Mouse (Mus musculus) midbrain, embryonic 13.5 days (tissue): ENCODE data around the gene Rnf31. TPM values are rescaled to one million over a fixed set of nuclear protein-coding genes. Genes with fewer than 3 reads are reported as not detected.
A peak's percentile ranks its signal among the peaks of the same experiment; 100 is the strongest.

ENCODE experiments used
- ATAC-seq: fragments of 200-750 bp; cut with Nextera tagmentation; 2 replicates; pipeline ENCODE4 v1.8.0; 2017; ENCODE audit warnings: mild to moderate bottlenecking, moderate TSS enrichment, moderate library complexity
- H3K27ac ChIP-seq: fragments of 300-500 bp; sonication (generic); 2 replicates; pipeline ENCODE4 v1.5.1; 2015; ENCODE audit warnings: inconsistent platforms, mild to moderate bottlenecking, moderate library complexity
- H3K27me3 ChIP-seq: fragments of 300-500 bp; sonication (generic); 2 replicates; pipeline ENCODE4 v1.6.1; 2015; ENCODE audit warnings: mild to moderate bottlenecking, inconsistent platforms
- H3K36me3 ChIP-seq: fragments of 300-500 bp; sonication (generic); 2 replicates; pipeline ENCODE4 v1.6.1; 2015; ENCODE audit warnings: mild to moderate bottlenecking, inconsistent platforms
- H3K4me1 ChIP-seq: fragments of 300-500 bp; sonication (generic); replicated peaks from 2 replicates; pipeline ENCODE4 v1.6.1; 2015; ENCODE audit warnings: inconsistent platforms
- H3K4me2 ChIP-seq: fragments of 300-500 bp; sonication (generic); replicated peaks from 2 replicates; pipeline ENCODE4 v1.6.1; 2015; ENCODE audit warnings: moderate library complexity, mild to moderate bottlenecking, inconsistent platforms
- H3K4me3 ChIP-seq: fragments of 300-500 bp; sonication (generic); replicated peaks from 2 replicates; pipeline ENCODE4 v1.5.1; 2015; ENCODE audit warnings: mild to moderate bottlenecking, inconsistent platforms
- H3K9ac ChIP-seq: fragments of 300-500 bp; sonication (generic); replicated peaks from 2 replicates; pipeline ENCODE4 v1.6.1; 2015; ENCODE audit warnings: mild to moderate bottlenecking, inconsistent platforms
- H3K9me3 ChIP-seq: fragments of 300-500 bp; sonication (generic); 2 replicates; pipeline ENCODE4 v1.6.1; 2016; ENCODE audit warnings: mild to moderate bottlenecking, inconsistent platforms
- WGBS: fragments of 180-500 bp; shearing (Covaris S2); methylation state at CpG from one replicate; pipeline ENCODE4 v1.1.7; 2015; 5-methylcytosine and 5-hydroxymethylcytosine counted together
- polyA plus RNA-seq: library from polyadenylated mRNA; unstranded; fragments of >200 nt; fragmentation: Nextera tagmentation; extraction: Ambion mirVana; gene quantifications from 2 replicates; pipeline ENCODE4 v1.2.1, GENCODE M21; 2015

Gene Rnf31
- 22.0 and 24.1 TPM in 2 replicates for polyA plus RNA-seq

GRCm38 (mm10) chr14:55591331-55591891, at the start of gene Rnf31:
TSS of gene Rnf31 (plus strand) at chr14:55591708.
- peak; percentile 91 for ATAC-seq
- peaks cover 36% of the 10 kb centered on the region for H3K4me1 ChIP-seq
- H3K4me3 ChIP-seq = peak within 1 kb of the TSS; percentile 95
- H3K27me3 ChIP-seq = no peaks in the 10 kb centered on the region
- WGBS = under 1% methylated on average over 33 of the region's 33 CpGs
- peak within 1 kb of the TSS; percentile 97 for H3K27ac ChIP-seq
- H3K9ac ChIP-seq = peak within 1 kb of the TSS; percentile 95
- no peaks in the 10 kb centered on the region for H3K9me3 ChIP-seq
- peak within 1 kb of the TSS; percentile 99 for H3K4me2 ChIP-seq
- peaks cover 40% of the 10 kb centered on the region for H3K36me3 ChIP-seq

- peaks cover 26% of the 10 kb centered on the region for H3K36me3 ChIP-seq
- peaks cover 26% of the 10 kb centered on the region for H3K4me1 ChIP-seq
- ATAC-seq = no peak
- no peak overlapping the region for H3K4me2 ChIP-seq
- H3K4me3 ChIP-seq = no peak overlapping the region
- H3K27me3 ChIP-seq = no peaks in the 10 kb centered on the region
- no peak overlapping the region for H3K9ac ChIP-seq
- H3K9me3 ChIP-seq = no peaks in the 10 kb centered on the region
- 97% methylated on average over 12 of the region's 12 CpGs for WGBS
- H3K27ac ChIP-seq = no peak overlapping the region
These were observed 49.2 kb upstream of the Rnf31 start for GRCm38 (mm10) chr14:55542268-55542667.

- H3K27me3 ChIP-seq = no peaks in the 10 kb centered on the region
- H3K4me3 ChIP-seq = no peak overlapping the region
- no peak overlapping the region for H3K27ac ChIP-seq
- peaks cover 26% of the 10 kb centered on the region for H3K4me1 ChIP-seq
- ATAC-seq = no peak
- peaks cover 44% of the 10 kb centered on the region for H3K36me3 ChIP-seq
- H3K9me3 ChIP-seq = no peaks in the 10 kb centered on the region
- 84% methylated on average over 9 of the region's 9 CpGs for WGBS
- H3K4me2 ChIP-seq = no peak overlapping the region
- peak overlapping the region; percentile 8; the same call in 1 of the 2 replicates for H3K9ac ChIP-seq
These were observed 47.2 kb upstream of the Rnf31 start for GRCm38 (mm10) chr14:55544334-55544733.

- no peak overlapping the region for H3K9ac ChIP-seq
- no peaks in the 10 kb centered on the region for H3K9me3 ChIP-seq
- H3K4me2 ChIP-seq = no peak overlapping the region
- H3K4me1 ChIP-seq = no peaks in the 10 kb centered on the region
- H3K36me3 ChIP-seq = peaks cover 32% of the 10 kb centered on the region
- 85% methylated on average over 6 of the region's 6 CpGs for WGBS
- no peaks in the 10 kb centered on the region for H3K27me3 ChIP-seq
- ATAC-seq = no peak
- H3K27ac ChIP-seq = no peak overlapping the region
- no peak overlapping the region for H3K4me3 ChIP-seq
These were observed 41.3 kb upstream of the Rnf31 start for GRCm38 (mm10) chr14:55550191-55550590.

DNA sequence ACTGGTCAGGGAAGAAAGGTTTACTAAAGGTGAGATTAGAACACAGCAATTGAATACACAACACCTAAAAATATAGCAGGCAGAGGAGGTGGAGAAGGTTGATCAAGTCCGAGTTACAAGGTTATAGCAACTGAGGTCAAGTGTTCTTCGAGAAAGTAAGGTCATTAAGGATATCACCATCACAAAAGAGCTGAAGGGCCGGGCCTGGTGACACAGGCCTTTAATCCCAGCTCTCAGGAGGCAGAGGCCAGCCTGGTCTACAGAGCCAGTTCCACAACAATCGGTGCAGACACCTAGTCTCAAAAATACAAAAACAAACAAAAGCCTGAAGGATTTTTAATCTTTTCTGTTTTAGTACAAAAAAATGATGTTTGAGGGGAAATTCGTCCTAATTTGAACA, 40.2 kb upstream of the Rnf31 start:
- H3K4me3 ChIP-seq = no peak overlapping the region
- H3K4me2 ChIP-seq = no peak overlapping the region
- H3K27ac ChIP-seq = no peak overlapping the region
- no peak overlapping the region for H3K9ac ChIP-seq
- peaks cover 24% of the 10 kb centered on the region for H3K36me3 ChIP-seq
- 69% methylated on average over 5 of the region's 5 CpGs for WGBS
- no peaks in the 10 kb centered on the region for H3K4me1 ChIP-seq
- H3K27me3 ChIP-seq = no peaks in the 10 kb centered on the region
- no peaks in the 10 kb centered on the region for H3K9me3 ChIP-seq
- no peak for ATAC-seq

DNA sequence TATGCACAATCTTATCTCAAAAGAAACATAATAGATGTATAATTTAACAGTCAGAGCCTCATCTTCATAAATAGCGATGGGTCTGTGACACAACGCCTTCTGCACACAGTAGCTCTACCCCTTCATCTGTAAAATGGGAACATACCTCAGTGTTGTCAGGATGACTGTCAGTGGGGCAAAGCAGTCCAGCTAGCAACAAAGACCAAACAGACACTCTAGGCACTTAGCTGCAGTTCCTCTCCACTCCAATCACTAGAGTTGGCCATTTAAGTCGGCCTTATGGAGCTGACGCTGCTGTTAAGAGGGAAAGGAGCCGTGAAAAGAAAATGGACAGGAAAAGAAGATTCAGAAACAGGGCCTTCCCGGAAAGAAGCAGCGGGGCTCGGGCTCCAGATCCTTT, 39.7 kb upstream of the Rnf31 start:
- H3K27ac ChIP-seq = no peak overlapping the region
- H3K9me3 ChIP-seq = no peaks in the 10 kb centered on the region
- H3K27me3 ChIP-seq = no peaks in the 10 kb centered on the region
- no peak for ATAC-seq
- WGBS = 92% methylated on average over 8 of the region's 8 CpGs
- H3K4me1 ChIP-seq = no peaks in the 10 kb centered on the region
- H3K36me3 ChIP-seq = peaks cover 22% of the 10 kb centered on the region
- no peak overlapping the region for H3K9ac ChIP-seq
- no peak overlapping the region for H3K4me2 ChIP-seq
- no peak overlapping the region for H3K4me3 ChIP-seq

- Histone ChIP-seq H3K4me3 (no peak overlapping the region), H3K9ac (no peak overlapping the region), H3K27me3 (no peaks in the 10 kb centered on the region), H3K4me2 (no peak overlapping the region), H3K4me1 (peaks cover 7% of the 10 kb centered on the region), H3K9me3 (no peaks in the 10 kb centered on the region), H3K27ac (no peak overlapping the region), H3K36me3 (no peaks in the 10 kb centered on the region)
- no peak for ATAC-seq
These were observed 36.9 kb upstream of the Rnf31 start for GRCm38 (mm10) chr14:55554635-55555034.

DNA sequence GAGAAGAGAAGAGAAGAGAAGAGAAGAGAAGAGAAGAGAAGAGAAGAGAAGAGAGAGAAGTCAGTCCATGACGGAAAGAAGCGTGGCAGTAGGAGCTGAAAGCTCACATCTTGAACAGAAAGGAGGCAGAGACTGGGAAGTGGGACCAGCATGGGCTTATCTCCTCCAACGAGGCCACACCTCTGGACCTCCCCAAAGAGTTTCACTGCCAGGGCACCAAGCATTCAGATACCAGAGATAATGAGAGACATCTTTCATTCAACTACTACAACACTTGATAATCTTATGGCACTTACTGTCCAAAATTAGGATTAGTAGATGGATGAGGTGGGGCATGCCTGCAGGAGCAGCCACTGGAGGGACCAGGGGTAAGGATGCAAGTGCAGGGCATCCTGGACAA, 35.7 kb upstream of the Rnf31 start:
- H3K4me3 ChIP-seq = no peak overlapping the region
- H3K9me3 ChIP-seq = no peaks in the 10 kb centered on the region
- no peaks in the 10 kb centered on the region for H3K27me3 ChIP-seq
- peaks cover 7% of the 10 kb centered on the region for H3K4me1 ChIP-seq
- no peaks in the 10 kb centered on the region for H3K36me3 ChIP-seq
- no peak for ATAC-seq
- no peak overlapping the region for H3K27ac ChIP-seq
- 81% methylated on average over 3 of the region's 3 CpGs for WGBS
- H3K4me2 ChIP-seq = no peak overlapping the region
- H3K9ac ChIP-seq = no peak overlapping the region

DNA sequence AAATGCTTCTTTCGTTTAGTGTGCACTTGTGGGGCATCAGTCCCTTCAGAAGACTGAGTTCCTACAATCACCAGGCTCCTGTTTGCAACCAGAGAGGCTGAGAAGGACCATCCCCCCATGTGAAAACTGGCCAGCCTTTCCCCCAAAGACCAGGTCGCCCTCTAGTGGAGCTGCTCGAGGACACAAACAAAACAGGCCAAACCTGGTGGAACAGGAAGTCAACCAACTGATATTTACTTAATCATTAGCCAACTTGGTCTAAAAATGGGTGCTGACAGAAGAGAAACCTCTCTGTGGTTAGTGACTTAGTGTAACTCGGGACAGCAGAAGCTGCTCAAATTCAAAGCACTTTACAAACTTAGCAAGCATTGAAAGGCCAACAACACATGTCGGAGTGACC, 34.5 kb upstream of the Rnf31 start:
- no peaks in the 10 kb centered on the region for H3K9me3 ChIP-seq
- H3K4me3 ChIP-seq = no peak overlapping the region
- H3K4me1 ChIP-seq = peaks cover 18% of the 10 kb centered on the region
- H3K27ac ChIP-seq = no peak overlapping the region
- WGBS = 29% methylated on average over 5 of the region's 5 CpGs
- no peaks in the 10 kb centered on the region for H3K27me3 ChIP-seq
- H3K9ac ChIP-seq = no peak overlapping the region
- H3K36me3 ChIP-seq = no peaks in the 10 kb centered on the region
- no peak for ATAC-seq
- H3K4me2 ChIP-seq = no peak overlapping the region

DNA sequence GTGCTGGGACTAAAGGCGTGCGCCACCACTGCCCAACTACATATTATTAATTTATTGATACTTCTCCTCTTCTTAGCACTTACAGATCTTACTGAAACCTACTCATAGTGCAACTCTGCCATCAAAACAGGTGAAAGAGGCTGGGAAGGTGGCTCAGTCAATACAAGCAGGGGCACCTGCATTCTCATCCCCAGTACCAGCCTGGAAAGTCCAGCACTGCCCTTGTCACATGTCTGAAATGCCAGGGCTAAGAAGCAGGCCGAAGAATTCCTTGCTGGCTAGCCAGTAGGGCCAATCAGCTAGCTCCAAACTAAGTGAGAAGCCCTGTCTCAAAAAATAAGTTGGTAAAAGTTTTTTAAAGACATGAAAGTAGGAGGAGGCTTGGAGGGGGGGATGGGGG, 33.9 kb upstream of the Rnf31 start:
- Histone ChIP-seq H3K4me2 (no peak overlapping the region), H3K4me3 (no peak overlapping the region), H3K27ac (no peak overlapping the region), H3K9ac (no peak overlapping the region), H3K4me1 (peaks cover 23% of the 10 kb centered on the region), H3K27me3 (no peaks in the 10 kb centered on the region), H3K36me3 (0 out of 2 replicates have a peak, but pooled peaks cover under 1% of the 10 kb centered on the region), H3K9me3 (no peaks in the 10 kb centered on the region)
- 90% methylated on average over 3 of the region's 3 CpGs for WGBS
- ATAC-seq = no peak

DNA sequence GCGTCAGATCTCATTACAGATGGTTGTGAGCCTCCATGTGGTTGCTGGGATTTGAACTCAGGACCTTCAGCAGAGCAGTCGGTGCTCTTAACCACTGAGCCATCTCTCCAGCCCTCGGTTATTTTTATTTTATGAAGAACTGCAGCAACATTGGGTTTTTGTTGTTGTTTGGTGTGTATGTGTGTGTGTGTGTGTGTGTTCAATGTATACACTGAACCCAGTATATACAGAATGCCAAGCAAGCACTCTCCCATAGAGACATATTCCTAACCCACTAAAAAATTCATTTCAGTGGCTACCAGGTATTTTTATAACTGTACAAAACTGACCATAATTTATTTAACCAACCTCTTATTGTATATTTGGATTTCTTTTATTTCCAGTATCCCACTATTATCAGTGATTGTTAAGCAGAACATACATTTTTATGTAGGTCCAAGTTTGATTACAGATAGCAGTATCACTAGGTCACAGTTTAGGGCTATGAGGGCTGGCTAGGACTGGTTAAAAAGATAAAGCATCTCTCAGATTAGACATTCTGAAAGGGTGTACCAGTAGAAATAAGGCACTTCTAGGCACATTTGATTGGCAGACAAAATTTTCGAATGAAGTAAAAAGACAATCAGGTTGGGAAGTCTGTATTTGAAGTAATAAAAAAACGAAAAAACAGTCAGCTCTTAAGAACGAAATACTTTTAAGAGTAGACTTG, 32.6 kb upstream of the Rnf31 start:
- Histone ChIP-seq H3K36me3 (peaks cover 14% of the 10 kb centered on the region), H3K27ac (no peak overlapping the region), H3K27me3 (no peaks in the 10 kb centered on the region), H3K4me2 (peak overlapping the region; percentile 86), H3K9ac (peak overlapping the region; percentile 51; the same call in 1 of the 2 replicates), H3K4me3 (peak overlapping the region; percentile 56), H3K4me1 (peaks cover 24% of the 10 kb centered on the region), H3K9me3 (no peaks in the 10 kb centered on the region)
- no peak for ATAC-seq
- WGBS = 57% methylated on average over 6 of the region's 6 CpGs

GRCm38 (mm10) chr14:55559799-55560201, 31.7 kb upstream of the Rnf31 start, which contains the start of gene Dcaf11:
TSS of gene Dcaf11 (plus strand) at chr14:55560006.
- H3K36me3 ChIP-seq = peaks cover 21% of the 10 kb centered on the region
- peak; percentile 87 for ATAC-seq
- WGBS = under 1% methylated on average over 27 of the region's 27 CpGs

More at GRCm38 (mm10) chr14:55559799-55560201, 31.7 kb upstream of the Rnf31 start, which contains the start of gene Dcaf11:
- peak within 1 kb of the TSS; percentile 56 for H3K4me3 ChIP-seq
- no peaks in the 10 kb centered on the region for H3K9me3 ChIP-seq
- peak within 1 kb of the TSS; percentile 76 for H3K9ac ChIP-seq
- H3K4me2 ChIP-seq = peak within 1 kb of the TSS; percentile 86
- peak within 1 kb of the TSS; percentile 97 for H3K27ac ChIP-seq
- H3K4me1 ChIP-seq = peaks cover 24% of the 10 kb centered on the region
- no peaks in the 10 kb centered on the region for H3K27me3 ChIP-seq
